Mouse (Mus musculus) cerebellum, postnatal 4 days (tissue): ENCODE results near the gene Arf1.

ENCODE experiments used
- DNase-seq, 2 experiments: peaks; one replicate each; pipeline ENCODE4 v3.0.0; 2022; ENCODE audit warnings: low spot score in 2 of 2, mixed read lengths in 1 of 2

Arf1 gene

GRCm38 (mm10) chr11:59228122-59228953 is at the start of gene Arf1:
Arf1 (minus strand) TSS chr11:59228270.
- peak; percentile 93 to 96 for DNase-seq

- DNase-seq, result no peak
Observed at GRCm38 (mm10) chr11:59276877-59277276, 48.8 kb upstream of the Arf1 start.

- no peak for DNase-seq
Observed at GRCm38 (mm10) chr11:59274184-59274583, 46.1 kb upstream of the Arf1 start.

- no peak for DNase-seq
Observed at GRCm38 (mm10) chr11:59266727-59267126, 38.7 kb upstream of the Arf1 start.

GRCm38 (mm10) chr11:59265154-59265813 is 37.2 kb upstream of the Arf1 start:
- no peak for DNase-seq

- peak in 1 of 2 experiments; percentile 21 for DNase-seq
Observed at GRCm38 (mm10) chr11:59264593-59264992, 36.5 kb upstream of the Arf1 start.

GRCm38 (mm10) chr11:59263870-59264563 is 35.9 kb upstream of the Arf1 start:
- DNase-seq, result peak in 1 of 2 experiments; percentile 66

- DNase-seq, result no peak
Observed at GRCm38 (mm10) chr11:59262308-59262707, 34.2 kb upstream of the Arf1 start.

- no peak for DNase-seq
Observed at GRCm38 (mm10) chr11:59260706-59261493, 32.8 kb upstream of the Arf1 start.

- no peak for DNase-seq
Observed at GRCm38 (mm10) chr11:59259647-59260046, 31.6 kb upstream of the Arf1 start.

GRCm38 (mm10) chr11:59248101-59248500 is 20.0 kb upstream of the Arf1 start:
- no peak for DNase-seq

- no peak for DNase-seq
Observed at GRCm38 (mm10) chr11:59243856-59244255, 15.8 kb upstream of the Arf1 start.

- DNase-seq, result no peak
Observed at GRCm38 (mm10) chr11:59241841-59242240, 13.8 kb upstream of the Arf1 start.

- no peak for DNase-seq
Observed at GRCm38 (mm10) chr11:59239796-59240195, 11.7 kb upstream of the Arf1 start.

- no peak for DNase-seq
Observed at GRCm38 (mm10) chr11:59239428-59239785, 11.3 kb upstream of the Arf1 start.

- DNase-seq, result peak; percentile 55 to 89
Observed at GRCm38 (mm10) chr11:59238525-59239427, 10.7 kb upstream of the Arf1 start.

- no peak for DNase-seq
Observed at GRCm38 (mm10) chr11:59232797-59233196, 4.7 kb upstream of the Arf1 start.

GRCm38 (mm10) chr11:59230144-59230760 is 2.2 kb upstream of the Arf1 start:
- DNase-seq, result peak in 1 of 2 experiments; percentile 62

- DNase-seq, result peak in 1 of 2 experiments; percentile 28
Observed at GRCm38 (mm10) chr11:59227604-59228121, 407 bp downstream of the Arf1 start.
